12 mouse cellular contexts compared by ENCODE assay signal in the genomic region with DNA sequence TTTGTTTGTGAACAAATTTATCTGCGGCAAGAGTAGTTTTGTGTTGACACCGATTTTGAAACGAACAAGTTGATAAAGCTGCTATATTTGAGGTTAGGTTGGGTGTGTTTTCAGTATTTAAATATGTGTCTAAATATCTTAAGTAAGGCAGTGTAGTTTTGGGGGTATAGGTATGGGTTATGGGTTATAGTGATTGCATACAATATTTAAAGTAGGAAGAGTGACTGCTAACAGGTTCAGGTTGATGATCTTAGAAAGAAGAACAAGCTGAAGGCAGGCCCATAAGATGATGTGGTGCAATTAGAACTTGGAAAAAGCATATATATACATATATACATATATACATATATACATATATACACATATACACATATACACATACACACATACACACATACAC. TPM values are rescaled to one million over a fixed set of nuclear protein-coding genes. Genes with fewer than 3 reads are reported as not detected.
DNase-seq lines count a peak whose midpoint lies in the region; ATAC-seq and TF ChIP-seq lines count a peak whose summit lies in the region.
"Had no signal": no experiment of that assay in that cellular context is flagged by ENCODE, and none has a peak within 500 bp of the region (broad histone marks: within the 10 kb centered on the region; RNA-seq: fewer than 3 reads in every experiment).

No protein-coding gene starts in this region.

- peaks cover 39% of the 10 kb centered on the region for H3K79me2 ChIP-seq in myocyte (ENCODE audit: control insufficient read depth, insufficient read depth)

- H3K9ac ChIP-seq in hindbrain, embryonic 15.5 days, result no peak overlapping the region

- H3K4me3 ChIP-seq in hindbrain, embryonic 15.5 days, result peak overlapping the region; percentile 69
- H3K4me3 ChIP-seq in myocyte, result peak overlapping the region; percentile 54

- peak; percentile 61 for DNase-seq in cerebellum, adult 9-10 months
- DNase-seq in cerebellum, adult 11-12 months, result no peak
- DNase-seq in brain, embryonic 14.5 days (ENCODE audit: low read depth), result peak; percentile 11
- DNase-seq in Muller cell, postnatal 12 days (ENCODE audit: inconsistent ontology term), result no peak
- DNase-seq in adipocyte (ENCODE audit: low spot score), result no peak
- DNase-seq in embryo, embryonic 9.5 days (ENCODE audit: extremely low spot score), result no peak

- 94% methylated on average over 3 of the region's 3 CpGs for WGBS in hindbrain, embryonic 15.5 days

- H3K27ac ChIP-seq in hindbrain, embryonic 15.5 days (replicated peaks), result no peak overlapping the region

- no peak for TF ChIP-seq POLR2A in brain, embryonic 14.5 days (IDR thresholded peaks at IDR 0.05; ENCODE audit: borderline replicate concordance, extremely low read depth, insufficient read depth, insufficient read length, poor library complexity, severe bottlenecking)
- no peak for TF ChIP-seq POLR2A in myocyte (IDR thresholded peaks at IDR 0.05; ENCODE audit: insufficient read length, low read depth)

- H3ac ChIP-seq in myocyte (ENCODE audit: control insufficient read depth, insufficient read length), result no peak overlapping the region

- no peaks in the 10 kb centered on the region for H3K4me1 ChIP-seq in hindbrain, embryonic 15.5 days (replicated peaks)
- H3K4me1 ChIP-seq: embryonic facial prominence, embryonic 12.5 days; heart, embryonic 13.5 days had no signal

- peak overlapping the region; percentile 27 for H3K4me2 ChIP-seq in hindbrain, embryonic 15.5 days
- no peak overlapping the region for H3K4me2 ChIP-seq in myocyte (ENCODE audit: low read depth)
- H3K4me2 ChIP-seq: embryonic facial prominence, embryonic 12.5 days had no signal

- ATAC-seq in hindbrain, embryonic 15.5 days (ENCODE audit: low FRiP score, low read depth), result no peak

- no peak for TF ChIP-seq CTCF in brain, embryonic 14.5 days (IDR thresholded peaks at IDR 0.05; ENCODE audit: borderline replicate concordance, extremely low read depth, insufficient read depth, insufficient read length)

- no peaks in the 10 kb centered on the region for H3K27me3 ChIP-seq in hindbrain, embryonic 15.5 days
- no peaks in the 10 kb centered on the region for H3K27me3 ChIP-seq in myocyte (ENCODE audit: control insufficient read depth, insufficient read depth, insufficient read length)
- H3K27me3 ChIP-seq: embryonic facial prominence, embryonic 12.5 days; heart, embryonic 13.5 days had no signal

- H3K36me3 ChIP-seq in hindbrain, embryonic 15.5 days, result peaks cover 4% of the 10 kb centered on the region; the same call in 1 of the 2 replicates
- H3K36me3 ChIP-seq in myocyte (ENCODE audit: control insufficient read depth, insufficient read depth), result peaks cover 7% of the 10 kb centered on the region

- H3K9me3 ChIP-seq in hindbrain, embryonic 15.5 days, result no peaks in the 10 kb centered on the region
- H3K9me3 ChIP-seq: embryonic facial prominence, embryonic 12.5 days; heart, embryonic 13.5 days had no signal

TF ChIP-seq in myocyte, 11 proteins besides CTCF, POLR2A, EP300 and RAD21:
- TF ChIP-seq MAX (IDR thresholded peaks at IDR 0.05; ENCODE audit: low read depth) (no peak), E2F4 (IDR thresholded peaks at IDR 0.05; ENCODE audit: insufficient read depth) (no peak), CEBPB (IDR thresholded peaks at IDR 0.05; ENCODE audit: insufficient read depth, poor library complexity, severe bottlenecking) (no peak), USF1 (IDR thresholded peaks at IDR 0.05; ENCODE audit: low read depth) (no peak), TCF3 (IDR thresholded peaks at IDR 0.05; ENCODE audit: insufficient read length, low read depth) (no peak), REST (IDR thresholded peaks at IDR 0.05; ENCODE audit: insufficient read depth, insufficient read length) (no peak), MYOG (IDR thresholded peaks at IDR 0.05; ENCODE audit: control insufficient read depth in 1 of 3, insufficient read depth in 1 of 3, insufficient read length in 2 of 3, low read depth in 2 of 3) (no peak), POLR2AphosphoS2 (IDR thresholded peaks at IDR 0.05; ENCODE audit: insufficient read length, low read depth) (no peak), TCF12 (IDR thresholded peaks at IDR 0.05; ENCODE audit: insufficient read depth, poor library complexity, severe bottlenecking) (no peak), MYOD1 (IDR thresholded peaks at IDR 0.05; ENCODE audit: control insufficient read depth in 1 of 3, insufficient read length in 2 of 3, low read depth in 2 of 3) (no peak), SRF (IDR thresholded peaks at IDR 0.05; ENCODE audit: control insufficient read depth, insufficient read length, low read depth) (no peak)

RNA-seq across cellular contexts. Expression of a gene that starts 0.6 kb away (rescaled TPM):
- 28.0 and 32.7 TPM in 2 replicates for polyA plus RNA-seq in brain, embryonic 14.5 days (2012; rRNA removed)
- 33.6 and 34.4 TPM in 2 replicates for polyA plus RNA-seq in hindbrain, embryonic 15.5 days (2015; fragmentation: Nextera tagmentation; extraction: Ambion mirVana)
- polyA plus RNA-seq in myocyte (2012; fragmentation: generic; extraction: Trizol), result 5.9 TPM

RNA-seq across cellular contexts. Expression of a gene that starts 38.9 kb away (rescaled TPM):
- not detected in 2 replicates for polyA plus RNA-seq in brain, embryonic 14.5 days (2012; rRNA removed)
- polyA plus RNA-seq in hindbrain, embryonic 15.5 days (2015; fragmentation: Nextera tagmentation; extraction: Ambion mirVana), result not detected in 2 replicates
- polyA plus RNA-seq in myocyte (2012; fragmentation: generic; extraction: Trizol), result not detected
- polyA plus RNA-seq: embryonic facial prominence, embryonic 12.5 days; heart, embryonic 13.5 days; liver, embryonic 11.5 days; stomach, embryonic 14.5 days had no signal

RNA-seq across cellular contexts. Expression of a gene that starts 54.1 kb away (rescaled TPM):
- polyA plus RNA-seq in brain, embryonic 14.5 days (2012; rRNA removed), result not detected in 2 replicates
- polyA plus RNA-seq in hindbrain, embryonic 15.5 days (2015; fragmentation: Nextera tagmentation; extraction: Ambion mirVana), result not detected in 2 replicates
- not detected for polyA plus RNA-seq in myocyte (2012; fragmentation: generic; extraction: Trizol)
- polyA plus RNA-seq: embryonic facial prominence, embryonic 12.5 days; heart, embryonic 13.5 days; liver, embryonic 11.5 days; stomach, embryonic 14.5 days had no signal

Comparison
In these comparisons a context has a peak if more than half of its experiments do, and no peak if none do; other contexts are left out.
1. DNase-seq: peak in cerebellum, adult 9-10 months (single experiment) and brain, embryonic 14.5 days (single experiment); none in cerebellum, adult 11-12 months (single experiment), Muller cell, postnatal 12 days (single experiment), adipocyte (single experiment) and embryo, embryonic 9.5 days (single experiment).